Mouse (Mus musculus) CH12.LX (cell line): ENCODE measurements around the gene Gm44596. TPM values are rescaled to one million over a fixed set of nuclear protein-coding genes. Genes with fewer than 3 reads are reported as not detected.
A peak's percentile ranks its signal among the peaks of the same experiment; 100 is the strongest.

Source experiments
- DNase-seq: peaks from one replicate; pipeline ENCODE4 v3.0.0-alpha.2; 2013; ENCODE audit errors: extremely low read depth
- H3K27ac ChIP-seq: 2 replicates; pipeline ENCODE4 v1.5.1; 2012; ENCODE audit warnings: low read depth, mild to moderate bottlenecking, control low read depth, moderate library complexity; ENCODE audit not compliant: insufficient read depth
- H3K27me3 ChIP-seq: replicated peaks from 2 replicates; pipeline ENCODE3; 2012; ENCODE audit warnings: inconsistent platforms
- H3K36me3 ChIP-seq, 2 experiments: replicated peaks in 1 of 2; 2 replicates each; pipeline versions ENCODE3 to v1.6.1; 2012; ENCODE audit warnings: inconsistent platforms in 1 of 2, low read length in 1 of 2, mild to moderate bottlenecking in 1 of 2, mixed read lengths in 1 of 2, moderate library complexity in 1 of 2; ENCODE audit not compliant: control insufficient read depth in 1 of 2, insufficient read depth in 1 of 2
- H3K4me1 ChIP-seq, 2 experiments: 2 replicates each; pipeline ENCODE4 v1.6.1; 2012; ENCODE audit warnings: inconsistent platforms in 1 of 2, moderate library complexity in 1 of 2; ENCODE audit not compliant: insufficient read depth in 2 of 2, control insufficient read depth in 1 of 2
- H3K4me2 ChIP-seq: 2 replicates; pipeline ENCODE4 v1.6.1; 2012; ENCODE audit warnings: low read depth, mild to moderate bottlenecking, control low read depth; ENCODE audit not compliant: poor library complexity, insufficient read depth, severe bottlenecking
- H3K4me3 ChIP-seq, 3 experiments: fragments of 150-350 bp in 1 of 3; sonication (generic) in 1 of 3; replicated peaks in 1 of 3; 2 replicates each; pipeline versions ENCODE3 to v1.5.1; 2011 to 2012; ENCODE audit warnings: low read depth in 2 of 3, low read length in 2 of 3, mild to moderate bottlenecking in 2 of 3, moderate library complexity in 2 of 3, control low read depth in 1 of 3, improper control_type of control experiment in 1 of 3, inconsistent platforms in 1 of 3, mixed read lengths in 1 of 3; ENCODE audit not compliant: poor library complexity in 1 of 3
- H3K79me2 ChIP-seq: replicated peaks from 2 replicates; pipeline ENCODE4 v1.6.1; 2012; ENCODE audit warnings: mild to moderate bottlenecking, moderate library complexity; ENCODE audit not compliant: control insufficient read depth, poor library complexity, insufficient read depth, severe bottlenecking; ENCODE audit errors: extremely low read depth
- H3K9ac ChIP-seq: 2 replicates; pipeline ENCODE4 v1.6.1; 2012; ENCODE audit warnings: low read depth, mild to moderate bottlenecking, control low read depth, moderate library complexity; ENCODE audit not compliant: insufficient read depth
- H3K9me3 ChIP-seq: replicated peaks from 2 replicates; pipeline ENCODE3; 2012; ENCODE audit warnings: low read length, inconsistent platforms, mixed read lengths
- BHLHE40 ChIP-seq: IDR thresholded peaks from 2 replicates; pipeline ENCODE4 v1.6.1; 2011; ENCODE audit warnings: mild to moderate bottlenecking, low read depth, low read length, improper control_type of control experiment
- CHD2 ChIP-seq: IDR thresholded peaks from 2 replicates; pipeline ENCODE4 v1.6.1; 2011; ENCODE audit warnings: low read length, improper control_type of control experiment
- E2F4 ChIP-seq: IDR thresholded peaks from 2 replicates; pipeline ENCODE4 v1.6.1; 2011; ENCODE audit warnings: low read depth, low read length, improper control_type of control experiment; ENCODE audit not compliant: insufficient replicate concordance
- ELF1 ChIP-seq: IDR thresholded peaks from 2 replicates; pipeline ENCODE4 v1.6.1; 2014; ENCODE audit warnings: low read depth, mild to moderate bottlenecking, inconsistent platforms, low read length, improper control_type of control experiment
- GABPA ChIP-seq: IDR thresholded peaks from 2 replicates; pipeline ENCODE4 v1.6.1; 2012; ENCODE audit warnings: low read depth, low read length, improper control_type of control experiment, inconsistent platforms; ENCODE audit not compliant: insufficient replicate concordance
- HCFC1 ChIP-seq: IDR thresholded peaks from 2 replicates; pipeline ENCODE4 v1.6.1; 2012; ENCODE audit warnings: low read depth, mild to moderate bottlenecking, inconsistent platforms, low read length, improper control_type of control experiment
- JUN ChIP-seq: IDR thresholded peaks from 2 replicates; pipeline ENCODE4 v1.6.1; 2011; ENCODE audit warnings: low read depth, mild to moderate bottlenecking, low read length, improper control_type of control experiment, moderate library complexity; ENCODE audit not compliant: insufficient read depth
- MAFK ChIP-seq: IDR thresholded peaks from 2 replicates; pipeline ENCODE4 v1.6.1; 2011; ENCODE audit warnings: low read length, improper control_type of control experiment; ENCODE audit not compliant: insufficient replicate concordance
- MAZ ChIP-seq: IDR thresholded peaks from 2 replicates; pipeline ENCODE4 v1.6.1; 2012; ENCODE audit warnings: low read depth, mild to moderate bottlenecking, inconsistent platforms, low read length, improper control_type of control experiment, moderate library complexity
- NELFE ChIP-seq: IDR thresholded peaks from 2 replicates; pipeline ENCODE4 v1.6.1; 2011; ENCODE audit warnings: low read depth, low read length, improper control_type of control experiment
- RAD21 ChIP-seq: IDR thresholded peaks from 2 replicates; pipeline ENCODE4 v1.6.1; 2011; ENCODE audit warnings: low read depth, mild to moderate bottlenecking, low read length, improper control_type of control experiment, moderate library complexity
- SIN3A ChIP-seq: IDR thresholded peaks from 2 replicates; pipeline ENCODE4 v1.6.1; 2012; ENCODE audit warnings: low read length, improper control_type of control experiment, inconsistent platforms
- TBP ChIP-seq: conservative IDR thresholded peaks from 2 replicates; pipeline ENCODE4 v1.6.1; 2011; ENCODE audit warnings: low read depth, low read length, improper control_type of control experiment
- TCF12 ChIP-seq: IDR thresholded peaks from 2 replicates; pipeline ENCODE4 v1.6.1; 2014; ENCODE audit warnings: low read depth, mild to moderate bottlenecking, inconsistent platforms, low read length, improper control_type of control experiment
- UBTF ChIP-seq: IDR thresholded peaks from 2 replicates; pipeline ENCODE4 v1.6.1; 2012; ENCODE audit warnings: low read depth, mild to moderate bottlenecking, inconsistent platforms, low read length, improper control_type of control experiment, moderate library complexity
- USF1 ChIP-seq: IDR thresholded peaks from 2 replicates; pipeline ENCODE4 v1.6.1; 2014; ENCODE audit warnings: low read depth, mild to moderate bottlenecking, inconsistent platforms, low read length, improper control_type of control experiment
- USF2 ChIP-seq: conservative IDR thresholded peaks from 2 replicates; pipeline ENCODE4 v1.6.1; 2011; ENCODE audit warnings: low read depth, low read length, improper control_type of control experiment
- ZKSCAN1 ChIP-seq: IDR thresholded peaks from 2 replicates; pipeline ENCODE4 v1.6.1; 2012; ENCODE audit warnings: low read depth, inconsistent platforms, low read length, improper control_type of control experiment, borderline replicate concordance
- ZMIZ1 ChIP-seq: IDR thresholded peaks from 2 replicates; pipeline ENCODE4 v1.6.1; 2012; ENCODE audit warnings: low read depth, mild to moderate bottlenecking, inconsistent platforms, low read length, improper control_type of control experiment
- ZNF384 ChIP-seq: IDR thresholded peaks from 2 replicates; pipeline ENCODE4 v1.6.1; 2012; ENCODE audit warnings: low read depth, low read length, improper control_type of control experiment, inconsistent platforms
- dilution Hi-C: fragments of 300-500 bp; cut with MboI; formaldehyde crosslinking; loops from 2 replicates; pipeline ENCODE4 v1.14.3; 2020; ENCODE audit warnings: low sequenced_read_pairs; ENCODE audit not compliant: extremely low pct_unique_long_range_greater_than_20kb, extremely low pct_ligation_motif_present
- in situ Hi-C: fragments of 300-500 bp; cut with MboI; formaldehyde crosslinking; loops from 3 replicates; pipeline ENCODE4 v1.14.3; 2019; ENCODE audit warnings: low sequenced_read_pairs, low pct_ligation_motif_present, low pct_unique_long_range_greater_than_20kb, mixed read lengths
- polyA plus RNA-seq: library from polyadenylated mRNA; unstranded; fragments of >175 nt; gene quantifications from 2 replicates; pipeline ENCODE4 v1.2.1, GENCODE M21; 2012; ENCODE audit warnings: low read depth; ENCODE audit not compliant: insufficient read length
- total RNA-seq, 2 experiments: library from RNA; depleted of rRNA; stranded (reverse); fragments of 300-350 nt in 1 of 2; fragments of >200 nt in 1 of 2; gene quantifications; 2 replicates each; pipeline ENCODE4 v1.2.3; 2012 to 2014

Gm44596 gene
- total and polyA plus RNA-seq, 3 experiments, result not detected

GRCm38 (mm10) chr6:128354140-128354539 lies 21.2 kb upstream of the Gm44596 start:
- in situ Hi-C loops, result no loop called here
- no peak for TF ChIP-seq ZNF384
- TF ChIP-seq BHLHE40, result no peak
- TF ChIP-seq ELF1, result no peak
- TF ChIP-seq SIN3A, result no peak
- no peak for TF ChIP-seq NELFE
- no peak for TF ChIP-seq MAZ
- no peak for TF ChIP-seq E2F4
- TF ChIP-seq, all 38 proteins: peak for 0
- no peak for DNase-seq
- Histone ChIP-seq H3K27me3 (no peaks in the 10 kb centered on the region), H3K4me1 (peaks cover 0 to 27% of the 10 kb centered on the region in 2 experiments; a peak in 2 of 4 replicates), H3K4me2 (no peak overlapping the region), H3K9me3 (no peaks in the 10 kb centered on the region), H3K36me3 (peaks cover 26 to 52% of the 10 kb centered on the region in 2 experiments), H3K79me2 (no peaks in the 10 kb centered on the region), H3K27ac (no peak overlapping the region), H3K4me3 (no peak overlapping the region), H3K9ac (no peak overlapping the region)
- dilution Hi-C loops, result no loop called here

GRCm38 (mm10) chr6:128355201-128355681 lies 20.1 kb upstream of the Gm44596 start:
- Histone ChIP-seq H3K4me2 (peak overlapping the region; percentile 24), H3K36me3 (peaks cover 26 to 55% of the 10 kb centered on the region in 2 experiments), H3K4me1 (peaks cover 4 to 33% of the 10 kb centered on the region in 2 experiments; a peak in 3 of 4 replicates), H3K4me3 (peak overlapping the region; percentile 73 to 88 (median 83)), H3K9ac (peak overlapping the region; percentile 44), H3K79me2 (peaks cover 10% of the 10 kb centered on the region; the same call in 1 of the 2 replicates), H3K27me3 (no peaks in the 10 kb centered on the region), H3K27ac (no peak overlapping the region), H3K9me3 (no peaks in the 10 kb centered on the region)
- DNase-seq, result no peak
- in situ Hi-C loops (loop anchor here (5.0 kb wide), 1 partner anchor 33 kb away; no protein-coding TSS in a partner anchor), dilution Hi-C loops (no loop called here)
- TF ChIP-seq E2F4 (no peak), TCF12 (no peak), BHLHE40 (peak; percentile 50; the same call in 1 of the 2 replicates), GABPA (no peak), RAD21 (no peak), SIN3A (peak; percentile 26), HCFC1 (no peak), TBP (no peak), UBTF (no peak), ZMIZ1 (no peak), JUN (no peak), ZKSCAN1 (no peak), USF2 (no peak), MAFK (no peak), CHD2 (no peak), USF1 (no peak)
